Mouse (Mus musculus): ENCODE results near the gene Ccdc187.

DNA sequence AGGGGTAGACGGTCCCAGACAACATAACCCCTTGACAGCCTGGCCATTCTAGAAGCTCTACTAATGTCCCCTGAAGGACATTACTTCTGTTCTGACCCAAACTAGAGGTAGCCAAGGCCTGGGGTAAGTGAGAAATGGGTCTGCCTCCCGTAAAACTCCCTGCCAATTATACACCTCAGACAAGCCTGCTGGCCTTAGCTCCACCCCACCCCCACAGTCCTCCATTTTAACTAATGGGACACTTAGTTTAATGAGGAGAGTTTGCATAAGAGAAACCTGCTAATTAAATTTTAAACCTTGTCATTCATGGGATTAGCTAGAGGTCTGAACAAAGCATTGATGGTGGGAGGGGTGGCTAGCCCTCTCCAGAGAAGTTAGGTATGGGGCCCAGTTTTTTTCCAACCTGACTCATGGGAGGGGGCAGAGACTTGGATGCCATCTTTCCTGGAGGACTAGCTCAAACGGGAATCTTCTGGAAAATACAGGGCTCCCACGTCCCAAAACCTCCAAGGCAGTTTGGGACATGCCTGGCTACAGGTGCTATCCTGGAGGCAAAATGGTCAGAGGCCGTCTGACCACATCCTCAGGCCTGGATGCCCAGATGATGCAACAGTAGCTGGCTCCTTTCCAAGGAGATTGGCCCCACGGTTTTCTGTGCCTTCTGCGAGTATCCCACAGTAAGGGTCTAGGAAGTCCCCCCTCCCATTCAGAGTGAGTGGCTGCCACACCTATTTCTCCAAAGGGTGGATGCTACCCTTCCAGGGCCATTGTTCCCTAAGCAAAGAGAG, 99.6 kb downstream of the Ccdc187 start:
- TF ChIP-seq CTCF (IDR thresholded peaks at IDR 0.05; ENCODE audit: low read depth) = no peak
- no peak for TF ChIP-seq EP300 (optimal IDR thresholded peaks at IDR 0.05)

Data from stomach, postnatal 0 days (tissue).